Mouse (Mus musculus) midbrain, embryonic 16.5 days (tissue): ENCODE results near the gene Gm20379. TPM values are rescaled to one million over a fixed set of nuclear protein-coding genes. Genes with fewer than 3 reads are reported as not detected.

Experiments
- ATAC-seq: fragments of 200-750 bp; cut with Nextera tagmentation; 2 replicates; pipeline ENCODE4 v1.8.0; 2017; ENCODE audit warnings: moderate TSS enrichment
- H3K27ac ChIP-seq: fragments of 300-500 bp; sonication (generic); 2 replicates; pipeline ENCODE4 v1.5.1; 2014; ENCODE audit warnings: mild to moderate bottlenecking, low read length, mixed read lengths
- H3K27me3 ChIP-seq: fragments of 300-500 bp; sonication (generic); 2 replicates; pipeline ENCODE4 v1.6.1; 2014; ENCODE audit warnings: low read depth, low read length, mixed read lengths; ENCODE audit not compliant: control insufficient read depth, insufficient read depth
- H3K36me3 ChIP-seq: fragments of 300-500 bp; sonication (generic); 2 replicates; pipeline ENCODE4 v1.6.1; 2014; ENCODE audit warnings: mild to moderate bottlenecking, low read length, moderate library complexity, mixed read lengths; ENCODE audit not compliant: control insufficient read depth, insufficient read depth
- H3K4me1 ChIP-seq: fragments of 300-500 bp; sonication (generic); 2 replicates; pipeline ENCODE4 v1.6.1; 2014; ENCODE audit warnings: mild to moderate bottlenecking, low read length, mixed read lengths; ENCODE audit not compliant: control insufficient read depth, insufficient read depth
- H3K4me2 ChIP-seq: fragments of 300-500 bp; sonication (generic); 2 replicates; pipeline ENCODE4 v1.6.1; 2014; ENCODE audit warnings: mild to moderate bottlenecking, low read length, mixed read lengths
- H3K4me3 ChIP-seq: fragments of 300-500 bp; sonication (generic); 2 replicates; pipeline ENCODE4 v1.5.1; 2014; ENCODE audit warnings: low read depth, mild to moderate bottlenecking, low read length, moderate library complexity, mixed read lengths
- H3K9ac ChIP-seq: fragments of 300-500 bp; sonication (generic); 2 replicates; pipeline ENCODE4 v1.6.1; 2014; ENCODE audit warnings: low read depth, low read length, mixed read lengths
- H3K9me3 ChIP-seq: fragments of 300-500 bp; sonication (generic); replicated peaks from 2 replicates; pipeline ENCODE4 v1.6.1; 2014; ENCODE audit warnings: mild to moderate bottlenecking, low read length, mixed read lengths; ENCODE audit not compliant: control insufficient read depth, poor library complexity, severe bottlenecking
- WGBS: fragments of 180-500 bp; shearing (Covaris S2); extraction: QIAGEN DNeasy Blood & Tissue Kit; methylation state at CpG from one replicate; pipeline ENCODE4 v1.1.7; 2014; 5-methylcytosine and 5-hydroxymethylcytosine counted together
- polyA plus RNA-seq: library from polyadenylated mRNA; unstranded; fragments of >200 nt; fragmentation: Nextera tagmentation; extraction: Ambion mirVana; gene quantifications from 2 replicates; pipeline ENCODE4 v1.2.1, GENCODE M21; 2015

Gm20379 gene
- polyA plus RNA-seq, 1 experiment from 2014 or later = 0.75 TPM

GRCm38 (mm10) chr13:92296490-92296889 is 9.3 kb upstream of the Gm20379 start:
- no peaks in the 10 kb centered on the region for H3K27me3 ChIP-seq
- H3K9ac ChIP-seq = no peak overlapping the region
- no peaks in the 10 kb centered on the region for H3K9me3 ChIP-seq
- H3K27ac ChIP-seq = no peak overlapping the region
- peaks cover 4% of the 10 kb centered on the region; the same call in 1 of the 2 replicates for H3K36me3 ChIP-seq
- no peak overlapping the region for H3K4me3 ChIP-seq
- H3K4me1 ChIP-seq = no peaks in the 10 kb centered on the region
- 97% methylated on average over 4 of the region's 4 CpGs for WGBS
- no peak overlapping the region for H3K4me2 ChIP-seq
- no peak for ATAC-seq

- peaks cover 4% of the 10 kb centered on the region; the same call in 1 of the 2 replicates for H3K36me3 ChIP-seq
- no peaks in the 10 kb centered on the region for H3K27me3 ChIP-seq
- H3K9me3 ChIP-seq = no peaks in the 10 kb centered on the region
- H3K4me3 ChIP-seq = no peak overlapping the region
- H3K4me1 ChIP-seq = no peaks in the 10 kb centered on the region
- H3K27ac ChIP-seq = no peak overlapping the region
- H3K9ac ChIP-seq = no peak overlapping the region
- no peak for ATAC-seq
- H3K4me2 ChIP-seq = no peak overlapping the region
- WGBS = 90% methylated on average over 2 of the region's 2 CpGs
Observed at GRCm38 (mm10) chr13:92297021-92297420, 8.8 kb upstream of the Gm20379 start.

- Histone ChIP-seq H3K9ac (no peak overlapping the region), H3K27me3 (no peaks in the 10 kb centered on the region)
- 86% methylated on average over 1 of the region's 1 CpGs for WGBS
Observed at GRCm38 (mm10) chr13:92299522-92299921, 6.3 kb upstream of the Gm20379 start.

GRCm38 (mm10) chr13:92301754-92302153 is 4.0 kb upstream of the Gm20379 start:
- H3K4me3 ChIP-seq = no peak overlapping the region
- no peak overlapping the region for H3K4me2 ChIP-seq
- no peak for ATAC-seq
- H3K4me1 ChIP-seq = no peaks in the 10 kb centered on the region
- H3K27ac ChIP-seq = no peak overlapping the region
- 84% methylated on average over 4 of the region's 4 CpGs for WGBS
- no peaks in the 10 kb centered on the region for H3K36me3 ChIP-seq
- no peaks in the 10 kb centered on the region for H3K9me3 ChIP-seq
- H3K27me3 ChIP-seq = no peaks in the 10 kb centered on the region
- H3K9ac ChIP-seq = no peak overlapping the region

More at GRCm38 (mm10) chr13:92299522-92299921, 6.3 kb upstream of the Gm20379 start:
- no peak for ATAC-seq
- no peaks in the 10 kb centered on the region for H3K9me3 ChIP-seq
- no peak overlapping the region for H3K4me3 ChIP-seq
- H3K4me2 ChIP-seq = no peak overlapping the region
- H3K36me3 ChIP-seq = peaks cover 4% of the 10 kb centered on the region; the same call in 1 of the 2 replicates
- H3K27ac ChIP-seq = no peak overlapping the region
- no peaks in the 10 kb centered on the region for H3K4me1 ChIP-seq

GRCm38 (mm10) chr13:92302466-92302865 is 3.3 kb upstream of the Gm20379 start:
- no peak for ATAC-seq
- no peak overlapping the region for H3K4me3 ChIP-seq
- H3K36me3 ChIP-seq = no peaks in the 10 kb centered on the region
- 87% methylated on average over 4 of the region's 4 CpGs for WGBS
- H3K4me2 ChIP-seq = no peak overlapping the region
- H3K27me3 ChIP-seq = no peaks in the 10 kb centered on the region
- no peaks in the 10 kb centered on the region for H3K4me1 ChIP-seq
- H3K27ac ChIP-seq = no peak overlapping the region
- no peak overlapping the region for H3K9ac ChIP-seq
- H3K9me3 ChIP-seq = no peaks in the 10 kb centered on the region

GRCm38 (mm10) chr13:92303062-92303948 is 2.5 kb upstream of the Gm20379 start:
- Histone ChIP-seq H3K4me2 (no peak overlapping the region), H3K9ac (no peak overlapping the region), H3K4me1 (no peaks in the 10 kb centered on the region), H3K9me3 (no peaks in the 10 kb centered on the region), H3K27me3 (no peaks in the 10 kb centered on the region), H3K36me3 (no peaks in the 10 kb centered on the region), H3K27ac (no peak overlapping the region), H3K4me3 (no peak overlapping the region)
- peak; percentile 90 for ATAC-seq
- WGBS = 66% methylated on average over 8 of the region's 8 CpGs

- Histone ChIP-seq H3K9ac (no peak overlapping the region), H3K27me3 (no peaks in the 10 kb centered on the region), H3K27ac (no peak overlapping the region), H3K4me2 (no peak overlapping the region), H3K4me3 (no peak overlapping the region), H3K4me1 (no peaks in the 10 kb centered on the region), H3K36me3 (no peaks in the 10 kb centered on the region), H3K9me3 (no peaks in the 10 kb centered on the region)
- WGBS = 97% methylated on average over 5 of the region's 5 CpGs
- ATAC-seq = no peak; the same call in 1 of the 2 replicates
Observed at GRCm38 (mm10) chr13:92304291-92304690, 1.5 kb upstream of the Gm20379 start.

- H3K9ac ChIP-seq = no peak overlapping the region
- H3K9me3 ChIP-seq = no peaks in the 10 kb centered on the region
- 88% methylated on average over 5 of the region's 5 CpGs for WGBS
- H3K4me3 ChIP-seq = no peak overlapping the region
- no peaks in the 10 kb centered on the region for H3K4me1 ChIP-seq
- H3K27me3 ChIP-seq = no peaks in the 10 kb centered on the region
- H3K27ac ChIP-seq = no peak overlapping the region
- no peaks in the 10 kb centered on the region for H3K36me3 ChIP-seq
- no peak overlapping the region for H3K4me2 ChIP-seq
- ATAC-seq = no peak
Observed at GRCm38 (mm10) chr13:92314613-92315012, 8.8 kb downstream of the Gm20379 start.

- Histone ChIP-seq H3K36me3 (no peaks in the 10 kb centered on the region), H3K27me3 (no peaks in the 10 kb centered on the region), H3K27ac (no peak overlapping the region), H3K4me3 (no peak overlapping the region), H3K9me3 (no peaks in the 10 kb centered on the region), H3K4me1 (no peaks in the 10 kb centered on the region), H3K9ac (no peak overlapping the region), H3K4me2 (no peak overlapping the region)
- no peak for ATAC-seq
- 94% methylated on average over 5 of the region's 5 CpGs for WGBS
Observed at GRCm38 (mm10) chr13:92320770-92321169, 15.0 kb downstream of the Gm20379 start.
